Mouse (Mus musculus) inflammation-experienced regulatory T-cells (primary cell): Measurements from ENCODE around the gene Gm9044. TPM values are rescaled to one million over a fixed set of nuclear protein-coding genes. Genes with fewer than 3 reads are reported as not detected.

Source experiments
- polyA plus RNA-seq, 2 experiments: library from polyadenylated mRNA; unstranded; fragments of 100-300 nt; shearing (Covaris generic); gene quantifications; one replicate each; pipeline ENCODE4 v1.2.1; 2017

Gm9044 gene
- not detected for polyA plus RNA-seq

GRCm38 (mm10) chr10:118332308-118332707 is at the start of gene Gm9044:
TSS of gene Gm9044 (minus strand) at chr10:118332408.

DNA sequence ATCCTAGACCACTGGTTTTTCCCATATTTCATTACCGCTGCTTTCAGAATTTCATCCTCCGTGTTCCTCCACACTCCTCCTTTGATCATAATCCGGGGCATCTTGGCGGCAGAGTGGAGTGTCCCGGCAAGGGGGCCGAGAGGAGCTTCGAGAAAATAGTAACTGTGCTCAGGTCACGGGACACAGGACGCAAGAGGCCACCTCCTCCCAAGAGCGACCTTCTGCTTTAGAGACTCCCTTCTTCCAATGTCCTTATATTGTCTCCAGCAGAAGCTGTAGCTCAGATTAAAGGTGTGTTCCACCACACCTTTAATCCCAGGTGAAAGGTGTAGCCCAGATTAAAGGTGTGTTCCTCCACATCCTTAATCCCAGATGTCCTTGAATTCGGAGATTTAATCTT is 21.8 kb upstream of the Gm9044 start, which contains the start of gene Gm9049:
TSS of gene Gm9049 (minus strand) at position 101 of the 400 bp plus-strand sequence.

DNA sequence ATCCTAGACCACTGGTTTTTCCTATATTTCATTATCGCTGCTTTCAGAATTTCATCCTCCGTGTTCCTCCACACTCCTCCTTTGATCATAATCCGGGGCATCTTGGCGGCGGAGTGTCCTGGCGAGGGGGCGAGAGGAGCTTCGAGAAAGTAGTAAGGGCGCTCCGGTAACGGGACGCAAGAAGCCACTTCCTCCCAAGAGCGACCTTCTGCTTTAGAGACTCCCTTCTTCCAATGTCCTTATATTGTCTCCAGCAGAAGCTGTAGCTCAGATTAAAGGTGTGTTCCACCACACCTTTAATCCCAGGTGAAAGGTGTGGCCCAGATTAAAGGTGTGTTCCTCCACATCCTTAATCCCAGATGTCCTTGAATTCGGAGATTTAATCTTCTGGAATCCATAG is 16.4 kb upstream of the Gm9044 start, which contains the start of gene Gm9048:
TSS of gene Gm9048 (minus strand) at position 101 of the 400 bp plus-strand sequence.

DNA sequence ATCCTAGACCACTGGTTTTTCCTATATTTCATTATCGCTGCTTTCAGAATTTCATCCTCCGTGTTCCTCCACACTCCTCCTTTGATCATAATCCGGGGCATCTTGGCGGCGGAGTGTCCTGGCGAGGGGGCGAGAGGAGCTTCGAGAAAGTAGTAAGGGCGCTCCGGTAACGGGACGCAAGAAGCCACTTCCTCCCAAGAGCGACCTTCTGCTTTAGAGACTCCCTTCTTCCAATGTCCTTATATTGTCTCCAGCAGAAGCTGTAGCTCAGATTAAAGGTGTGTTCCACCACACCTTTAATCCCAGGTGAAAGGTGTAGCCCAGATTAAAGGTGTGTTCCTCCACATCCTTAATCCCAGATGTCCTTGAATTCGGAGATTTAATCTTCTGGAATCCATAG is 10.9 kb upstream of the Gm9044 start, which contains the start of gene Gm9046:
TSS of gene Gm9046 (minus strand) at position 101 of the 400 bp plus-strand sequence.

GRCm38 (mm10) chr10:118337731-118338130 is 5.5 kb upstream of the Gm9044 start, which contains the start of gene Gm9045:
TSS of gene Gm9045 (minus strand) at chr10:118337831.

DNA sequence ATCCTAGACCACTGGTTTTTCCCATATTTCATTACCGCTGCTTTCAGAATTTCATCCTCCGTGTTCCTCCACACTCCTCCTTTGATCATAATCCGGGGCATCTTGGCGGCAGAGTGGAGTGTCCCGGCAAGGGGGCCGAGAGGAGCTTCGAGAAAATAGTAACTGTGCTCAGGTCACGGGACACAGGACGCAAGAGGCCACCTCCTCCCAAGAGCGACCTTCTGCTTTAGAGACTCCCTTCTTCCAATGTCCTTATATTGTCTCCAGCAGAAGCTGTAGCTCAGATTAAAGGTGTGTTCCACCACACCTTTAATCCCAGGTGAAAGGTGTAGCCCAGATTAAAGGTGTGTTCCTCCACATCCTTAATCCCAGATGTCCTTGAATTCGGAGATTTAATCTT is 5.3 kb downstream of the Gm9044 start, which contains the start of gene Gm9040:
TSS of gene Gm9040 (minus strand) at position 101 of the 400 bp plus-strand sequence.

GRCm38 (mm10) chr10:118294938-118295337 is 37.3 kb downstream of the Gm9044 start, which contains the start of gene Iltifb:
TSS of gene Iltifb (minus strand) at chr10:118295038.

Other genes with a start within 250 kb of the Gm9044 start
- 10 to 100 TPM in 1 of 2 experiments, 1 to 10 TPM in 1; 7.0 to 10.6 TPM for gene Mdm1, start 190.6 kb downstream of the Gm9044 start, polyA plus RNA-seq
- gene Il22, start 127.5 kb downstream of the Gm9044 start, polyA plus RNA-seq, result not detected
- not detected for gene Gm32717, start 91.6 kb downstream of the Gm9044 start, polyA plus RNA-seq
- gene Gm32802, start 73.7 kb downstream of the Gm9044 start, polyA plus RNA-seq, result not detected
- gene Iltifb, start 37.4 kb downstream of the Gm9044 start, polyA plus RNA-seq, result under 1 TPM in 1 of 2 experiments, not detected in 1; 0.93 TPM
- gene Gm9040, start 5.4 kb downstream of the Gm9044 start, polyA plus RNA-seq, result not detected
- under 1 TPM; 0.11 to 0.24 TPM for gene Gm9045, start 5.4 kb upstream of the Gm9044 start, polyA plus RNA-seq
- not detected for gene Gm9046, start 10.8 kb upstream of the Gm9044 start, polyA plus RNA-seq
- not detected for gene Gm9048, start 16.3 kb upstream of the Gm9044 start, polyA plus RNA-seq
- under 1 TPM; 0.11 to 0.24 TPM for gene Gm9049, start 21.7 kb upstream of the Gm9044 start, polyA plus RNA-seq
- gene Ifng, start 108.6 kb upstream of the Gm9044 start, polyA plus RNA-seq, result 10 to 100 TPM; 17.2 to 28.6 TPM